Comparison of ENCODE assay signal across 9 mouse cellular contexts in the genomic region with DNA sequence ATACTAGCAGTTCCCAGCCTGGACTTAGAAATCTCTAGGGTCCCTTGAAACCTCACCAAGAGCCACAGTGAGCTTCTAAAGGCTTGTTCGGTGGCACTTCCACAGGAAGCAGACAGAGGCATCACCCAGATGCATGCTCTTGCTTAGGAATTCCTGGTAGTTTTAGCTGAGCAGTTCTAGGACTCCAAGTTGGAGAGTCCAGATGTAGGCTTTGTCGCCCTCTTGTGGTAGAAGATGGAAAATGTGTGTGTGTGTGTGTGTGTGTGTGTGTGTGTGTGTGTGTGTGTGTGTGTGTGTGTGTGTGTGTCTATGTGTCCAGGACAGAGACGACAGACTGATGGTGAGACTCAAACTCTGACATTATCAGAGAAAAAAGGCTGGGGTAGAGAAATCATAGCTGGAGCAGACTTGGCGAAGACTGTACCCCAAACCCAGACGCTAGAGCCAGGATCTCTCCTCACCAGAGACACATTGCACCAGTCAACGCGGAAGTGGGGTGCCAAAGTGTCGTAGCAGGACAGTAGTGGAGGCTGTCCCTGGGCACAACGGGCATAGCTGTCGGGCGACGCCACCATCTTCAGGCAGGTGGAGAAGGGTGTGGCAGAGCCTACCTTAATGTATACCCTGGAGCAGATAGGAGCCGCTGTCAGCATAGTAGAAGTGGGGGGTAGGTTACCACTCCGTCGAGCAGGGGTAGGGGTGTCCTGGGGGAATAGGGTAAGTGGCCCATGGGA. TPM values are rescaled to one million over a fixed set of nuclear protein-coding genes. Genes with fewer than 3 reads are reported as not detected.
DNase-seq lines count a peak whose midpoint lies in the region; ATAC-seq and TF ChIP-seq lines count a peak whose summit lies in the region.
"Had no signal": no experiment of that assay in that cellular context is flagged by ENCODE, and none has a peak within 500 bp of the region (broad histone marks: within the 10 kb centered on the region; RNA-seq: fewer than 3 reads in every experiment).

No protein-coding gene starts in this region.

- TF ChIP-seq POLR2A in limb, embryonic 14.5 days (IDR thresholded peaks at IDR 0.05; ENCODE audit: borderline replicate concordance, extremely low read depth, insufficient read depth, insufficient read length): no peak

- 0 out of 2 replicates have a peak, but pooled peaks have one; percentile 32 for ATAC-seq in intestine, postnatal 0 days
- ATAC-seq in limb, embryonic 14.5 days (ENCODE audit: low FRiP score, low read depth): peak; percentile 56; the same call in 1 of the 2 replicates
- no peak for ATAC-seq in neural tube, embryonic 11.5 days (ENCODE audit: insufficient read depth, low FRiP score, low TSS enrichment)

- no peak overlapping the region for H3K4me3 ChIP-seq in E14TG2a.4 (replicated peaks; ENCODE audit: low read length)
- H3K4me3 ChIP-seq in intestine, postnatal 0 days (ENCODE audit: low read depth, low read length): no peak overlapping the region
- no peak overlapping the region for H3K4me3 ChIP-seq in limb, embryonic 14.5 days (replicated peaks; ENCODE audit: low read length)
- H3K4me3 ChIP-seq in neural tube, embryonic 11.5 days (ENCODE audit: low read depth, low read length): no peak overlapping the region

- peaks cover 47% of the 10 kb centered on the region for H3K27me3 ChIP-seq in E14TG2a.4 (ENCODE audit: insufficient read depth, low read length)
- H3K27me3 ChIP-seq in intestine, postnatal 0 days (replicated peaks; ENCODE audit: control insufficient read depth, insufficient read depth, low read length): no peaks in the 10 kb centered on the region; the same call in 1 of the 2 replicates
- H3K27me3 ChIP-seq in limb, embryonic 14.5 days (ENCODE audit: control insufficient read depth, insufficient read depth, low read length): no peaks in the 10 kb centered on the region
- H3K27me3 ChIP-seq in neural tube, embryonic 11.5 days (ENCODE audit: control insufficient read depth, insufficient read depth, low read length): no peaks in the 10 kb centered on the region

- H3K27ac ChIP-seq in intestine, postnatal 0 days (ENCODE audit: low read depth, low read length): no peak overlapping the region
- H3K27ac ChIP-seq in limb, embryonic 14.5 days (replicated peaks; ENCODE audit: low read depth, low read length): no peak overlapping the region
- H3K27ac ChIP-seq in neural tube, embryonic 11.5 days (ENCODE audit: low read depth, low read length): no peak overlapping the region

- peak; percentile 90 for DNase-seq in 3T3-L1 (ENCODE audit: low read depth, low spot score)
- peak; percentile 81 for DNase-seq in cerebellum, adult 9-10 months
- DNase-seq in forelimb bud, embryonic 11.5 days (ENCODE audit: low read depth, low spot score): peak; percentile 89
- DNase-seq in limb, embryonic 14.5 days (ENCODE audit: low spot score): peak; percentile 73
- peak; percentile 65 for DNase-seq in neural tube, embryonic 11.5 days (ENCODE audit: low spot score)
- no peak for DNase-seq in c-Kit-positive CD71-positive TER-119-positive erythroid progenitor cells, embryonic 14.5 days (ENCODE audit: low spot score)

- H3K36me3 ChIP-seq in E14TG2a.4 (ENCODE audit: insufficient read depth, low read length): no peaks in the 10 kb centered on the region
- no peaks in the 10 kb centered on the region for H3K36me3 ChIP-seq in intestine, postnatal 0 days (ENCODE audit: control insufficient read depth, insufficient read depth)
- H3K36me3 ChIP-seq in limb, embryonic 14.5 days (ENCODE audit: control insufficient read depth, insufficient read depth, low read length): no peaks in the 10 kb centered on the region
- H3K36me3 ChIP-seq in neural tube, embryonic 11.5 days (ENCODE audit: control insufficient read depth, insufficient read depth, low read length): no peaks in the 10 kb centered on the region

- no peak overlapping the region for H3K4me2 ChIP-seq in intestine, postnatal 0 days (replicated peaks; ENCODE audit: low read depth)
- H3K4me2 ChIP-seq in limb, embryonic 14.5 days (replicated peaks; ENCODE audit: low read depth, low read length, severe bottlenecking): no peak overlapping the region
- H3K4me2 ChIP-seq in neural tube, embryonic 11.5 days (ENCODE audit: low read depth): no peak overlapping the region

- H3K9me3 ChIP-seq in E14TG2a.4 (ENCODE audit: low read length): no peaks in the 10 kb centered on the region
- no peaks in the 10 kb centered on the region for H3K9me3 ChIP-seq in intestine, postnatal 0 days (ENCODE audit: control insufficient read depth)
- no peaks in the 10 kb centered on the region for H3K9me3 ChIP-seq in limb, embryonic 14.5 days (ENCODE audit: control insufficient read depth, low read length)
- H3K9me3 ChIP-seq in neural tube, embryonic 11.5 days (ENCODE audit: control insufficient read depth, low read length): no peaks in the 10 kb centered on the region

- peak; percentile 34; the same call in 1 of the 2 replicates for TF ChIP-seq CTCF in E14TG2a.4 (conservative IDR thresholded peaks at IDR 0.05; ENCODE audit: low read length)
- peak; percentile 94 for TF ChIP-seq CTCF in intestine, postnatal 0 days (IDR thresholded peaks at IDR 0.05; ENCODE audit: low read depth)

- H3K4me1 ChIP-seq in E14TG2a.4 (replicated peaks; ENCODE audit: low read depth, low read length): peaks cover 28% of the 10 kb centered on the region
- H3K4me1 ChIP-seq in intestine, postnatal 0 days (replicated peaks; ENCODE audit: control insufficient read depth, insufficient read depth, low read length): no peaks in the 10 kb centered on the region
- no peaks in the 10 kb centered on the region for H3K4me1 ChIP-seq in limb, embryonic 14.5 days (ENCODE audit: control insufficient read depth, insufficient read depth, low read length)
- H3K4me1 ChIP-seq in neural tube, embryonic 11.5 days (ENCODE audit: control insufficient read depth, insufficient read depth, low read length): no peaks in the 10 kb centered on the region

- H3K9ac ChIP-seq in intestine, postnatal 0 days (ENCODE audit: low read depth, low read length): no peak overlapping the region
- H3K9ac ChIP-seq in limb, embryonic 14.5 days (ENCODE audit: low read depth, low read length, severe bottlenecking): no peak overlapping the region
- H3K9ac ChIP-seq in neural tube, embryonic 11.5 days (ENCODE audit: low read length): no peak overlapping the region

- WGBS in intestine, postnatal 0 days: 53% methylated on average over 15 of the region's 15 CpGs
- 58% methylated on average over 15 of the region's 15 CpGs for WGBS in limb, embryonic 14.5 days
- 66% methylated on average over 15 of the region's 15 CpGs for WGBS in neural tube, embryonic 11.5 days

RNA-seq across cellular contexts. Expression of a gene that starts 3.0 kb away (rescaled TPM):
- polyA plus RNA-seq in intestine, postnatal 0 days (2015; fragmentation: Nextera tagmentation; extraction: Ambion mirVana): not detected in 2 replicates
- polyA plus RNA-seq in limb, embryonic 14.5 days (2012; rRNA removed): 0.41 and 0.58 TPM in 2 replicates
- 0.29 TPM in 1 of 2 replicates, not detected in the other for polyA plus RNA-seq in limb, embryonic 14.5 days (2014; fragmentation: Nextera tagmentation; extraction: Ambion mirVana)
- not detected in 2 replicates for polyA plus RNA-seq in neural tube, embryonic 11.5 days (2014; fragmentation: Nextera tagmentation; extraction: Ambion mirVana)
- polyA plus RNA-seq: stomach, embryonic 14.5 days had no signal

RNA-seq across cellular contexts. Expression of a gene that starts 5.8 kb away (rescaled TPM):
- polyA plus RNA-seq in intestine, postnatal 0 days (2015; fragmentation: Nextera tagmentation; extraction: Ambion mirVana): 0.18 and 0.55 TPM in 2 replicates
- polyA plus RNA-seq in limb, embryonic 14.5 days (2012; rRNA removed): 19.4 and 32.9 TPM in 2 replicates
- 9.1 and 10.2 TPM in 2 replicates for polyA plus RNA-seq in limb, embryonic 14.5 days (2014; fragmentation: Nextera tagmentation; extraction: Ambion mirVana)
- polyA plus RNA-seq in neural tube, embryonic 11.5 days (2014; fragmentation: Nextera tagmentation; extraction: Ambion mirVana): 1.9 and 2.2 TPM in 2 replicates

RNA-seq across cellular contexts. Expression of a gene that starts 20.5 kb away (rescaled TPM):
- polyA plus RNA-seq in intestine, postnatal 0 days (2015; fragmentation: Nextera tagmentation; extraction: Ambion mirVana): 6.3 and 7.1 TPM in 2 replicates
- 32.8 and 34.6 TPM in 2 replicates for polyA plus RNA-seq in limb, embryonic 14.5 days (2012; rRNA removed)
- 17.3 and 17.9 TPM in 2 replicates for polyA plus RNA-seq in limb, embryonic 14.5 days (2014; fragmentation: Nextera tagmentation; extraction: Ambion mirVana)
- polyA plus RNA-seq in neural tube, embryonic 11.5 days (2014; fragmentation: Nextera tagmentation; extraction: Ambion mirVana): 15.3 and 17.0 TPM in 2 replicates

RNA-seq across cellular contexts. Expression of a gene that starts 34.4 kb away (rescaled TPM):
- polyA plus RNA-seq in intestine, postnatal 0 days (2015; fragmentation: Nextera tagmentation; extraction: Ambion mirVana): 338 and 367 TPM in 2 replicates
- polyA plus RNA-seq in limb, embryonic 14.5 days (2012; rRNA removed): 1,421 and 1,570 TPM in 2 replicates
- 2,528 and 2,873 TPM in 2 replicates for polyA plus RNA-seq in limb, embryonic 14.5 days (2014; fragmentation: Nextera tagmentation; extraction: Ambion mirVana)
- 111 and 128 TPM in 2 replicates for polyA plus RNA-seq in neural tube, embryonic 11.5 days (2014; fragmentation: Nextera tagmentation; extraction: Ambion mirVana)

RNA-seq across cellular contexts. Expression of a gene that starts 39.3 kb away (rescaled TPM):
- 6.5 and 6.9 TPM in 2 replicates for polyA plus RNA-seq in intestine, postnatal 0 days (2015; fragmentation: Nextera tagmentation; extraction: Ambion mirVana)
- polyA plus RNA-seq in limb, embryonic 14.5 days (2012; rRNA removed): 46.0 and 59.7 TPM in 2 replicates
- 25.5 and 31.7 TPM in 2 replicates for polyA plus RNA-seq in limb, embryonic 14.5 days (2014; fragmentation: Nextera tagmentation; extraction: Ambion mirVana)
- 53.1 and 56.2 TPM in 2 replicates for polyA plus RNA-seq in neural tube, embryonic 11.5 days (2014; fragmentation: Nextera tagmentation; extraction: Ambion mirVana)
